Mouse (Mus musculus): ENCODE data around the gene Rtkn.

DNA sequence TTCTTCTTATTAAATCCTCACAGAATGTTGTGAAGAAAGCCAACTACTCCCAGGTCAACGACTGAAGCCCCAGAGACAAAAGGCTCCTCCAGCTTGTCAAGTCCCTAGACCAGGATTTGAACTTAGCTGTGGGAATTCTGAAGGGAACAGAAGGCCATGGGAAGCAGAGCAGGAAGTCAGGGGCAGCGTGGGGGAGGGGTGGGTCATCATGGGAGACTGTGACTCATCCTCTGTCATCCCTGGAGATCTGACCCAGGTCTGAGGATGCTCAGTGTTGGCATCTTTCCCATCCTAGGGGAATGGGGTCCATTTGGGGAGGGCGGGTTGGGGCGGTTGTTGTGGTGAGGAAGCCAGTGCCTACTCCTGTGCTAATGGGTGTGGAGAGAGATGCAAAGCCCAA is 6.4 kb downstream of the Rtkn start:
- TF ChIP-seq CTCF (IDR thresholded peaks at IDR 0.05; ENCODE audit: control insufficient read depth, insufficient read depth, insufficient read length): no peak
- TF ChIP-seq CEBPB (IDR thresholded peaks at IDR 0.05; ENCODE audit: low read depth): no peak
- no peak for TF ChIP-seq USF1 (IDR thresholded peaks at IDR 0.05; ENCODE audit: low read depth)
